ENCODE assay signal across 8 mouse cellular contexts in genomic region chr2:105311414-105311813, GRCm38 (mm10).
A peak's percentile ranks its signal among the peaks of the same experiment; 100 is the strongest.
DNase-seq lines count a peak whose midpoint lies in the region; ATAC-seq and TF ChIP-seq lines count a peak whose summit lies in the region.

No protein-coding gene starts in this region.

- no peaks in the 10 kb centered on the region for H3K4me1 ChIP-seq in cerebellum, adult 2 months (ENCODE audit: control insufficient read depth, insufficient read depth, low read length)

- no peak for ATAC-seq in cerebellum, adult (ENCODE audit: insufficient number of reproducible peaks, low FRiP score, low TSS enrichment)

- intact Hi-C loops in left cerebral cortex, adult 2 months (cut with DNase I) = loop anchor here (5.0 kb wide), 1 partner anchor 54 kb away; no protein-coding TSS in a partner anchor
- intact Hi-C loops in left cerebral cortex, postnatal 36 days (cut with DNase I) = no loop called here

- no peaks in the 10 kb centered on the region for H3K27me3 ChIP-seq in cerebellum, adult 2 months (ENCODE audit: control insufficient read depth, insufficient read depth, low read length)

- peak; percentile 42 for TF ChIP-seq CTCF in cerebellum, adult 2 months (IDR thresholded peaks at IDR 0.05; ENCODE audit: borderline replicate concordance, insufficient read depth, low read depth, low read length)
- peak; percentile 45 for TF ChIP-seq CTCF in left cerebral cortex, adult 2 months (IDR thresholded peaks at IDR 0.05)
- TF ChIP-seq CTCF in brain, embryonic 14.5 days (IDR thresholded peaks at IDR 0.05; ENCODE audit: borderline replicate concordance, extremely low read depth, insufficient read depth, insufficient read length) = peak; percentile 58; the same call in 1 of the 2 replicates

- H3K4me3 ChIP-seq in cerebellum, adult 2 months (replicated peaks; ENCODE audit: insufficient read depth, low read depth, low read length) = no peak overlapping the region
- H3K4me3 ChIP-seq in left cerebral cortex, adult 2 months = no peak overlapping the region

- DNase-seq in cerebellum, adult 2 months = no peak
- DNase-seq in left cerebral cortex, adult 2 months (ENCODE audit: extremely low spot score in 1 of 2, low spot score in 2 of 2) = peak; percentile 17 to 20
- DNase-seq in left cerebral cortex, postnatal 36 days (ENCODE audit: low spot score in 2 of 2) = no peak
- peak; percentile 30 for DNase-seq in brain, embryonic 14.5 days (ENCODE audit: low read depth)
- DNase-seq in mesoderm, embryonic 11.5 days (ENCODE audit: low read depth, low spot score) = peak; percentile 33
- no peak for DNase-seq in urinary bladder, adult 2 months (ENCODE audit: low spot score)
- no peak for DNase-seq in gastrocnemius, postnatal 4 days (ENCODE audit: low spot score in 2 of 2)

- TF ChIP-seq POLR2A in cerebellum, adult 2 months (IDR thresholded peaks at IDR 0.05; ENCODE audit: borderline replicate concordance, insufficient read depth, low read length) = no peak
- no peak for TF ChIP-seq POLR2A in brain, embryonic 14.5 days (IDR thresholded peaks at IDR 0.05; ENCODE audit: borderline replicate concordance, extremely low read depth, insufficient read depth, insufficient read length, poor library complexity, severe bottlenecking)

- H3K27ac ChIP-seq in cerebellum, adult 2 months (ENCODE audit: insufficient read depth, low read length) = no peak overlapping the region
- no peak overlapping the region for H3K27ac ChIP-seq in left cerebral cortex, adult 2 months

- WGBS in cerebellum, adult 2 months = 45% methylated on average over 13 of the region's 13 CpGs

Comparison
In these comparisons a context has a peak if more than half of its experiments do, and no peak if none do; other contexts are left out.
1. DNase-seq: peak in left cerebral cortex, adult 2 months (2 of 2), brain, embryonic 14.5 days (single experiment) and mesoderm, embryonic 11.5 days (single experiment); none in cerebellum, adult 2 months (0 of 2), left cerebral cortex, postnatal 36 days (0 of 2), urinary bladder, adult 2 months (single experiment) and gastrocnemius, postnatal 4 days (0 of 2).
2. Peak in every context shown above with its lines, with median percentiles within 50 percentile points of each other: CTCF ChIP-seq.